Mouse (Mus musculus): ENCODE measurements at regions not wholly inside any gene's neighbourhood (a gene's known extent, or its start where the extent isn't known, plus 50 kb on each side); places are given as distances from the start of the nearest gene placed in this dataset.

- Histone ChIP-seq H3K4me2 (ENCODE audit: insufficient read depth, low read depth, poor library complexity, severe bottlenecking) (no peak overlapping the region), H3K27me3 (replicated peaks) (no peaks in the 10 kb centered on the region), H3K4me1 (ENCODE audit: control insufficient read depth in 1 of 2, insufficient read depth in 2 of 2) (no peaks in the 10 kb centered on the region), H3K27ac (ENCODE audit: insufficient read depth, low read depth) (no peak overlapping the region), H3K36me3 (replicated peaks in 1 of 2; ENCODE audit: control insufficient read depth in 1 of 2, insufficient read depth in 1 of 2, low read length in 1 of 2) (no peaks in the 10 kb centered on the region), H3K9me3 (replicated peaks; ENCODE audit: low read length) (no peaks in the 10 kb centered on the region), H3K9ac (ENCODE audit: insufficient read depth, low read depth) (no peak overlapping the region), H3K79me2 (replicated peaks; ENCODE audit: control insufficient read depth, extremely low read depth, insufficient read depth, poor library complexity, severe bottlenecking) (no peaks in the 10 kb centered on the region), H3K4me3 (replicated peaks in 1 of 3; ENCODE audit: low read depth in 2 of 3, low read length in 2 of 3, poor library complexity in 1 of 3) (no peak overlapping the region)
- peak; percentile 18 for DNase-seq (ENCODE audit: extremely low read depth)
- in situ Hi-C loops (cut with MboI; ENCODE audit: low pct_ligation_motif_present, low pct_unique_long_range_greater_than_20kb, low sequenced_read_pairs): no loop called here
- dilution Hi-C loops (cut with MboI; ENCODE audit: extremely low pct_ligation_motif_present, extremely low pct_unique_long_range_greater_than_20kb, low sequenced_read_pairs): no loop called here
- TF ChIP-seq MAX (IDR thresholded peaks at IDR 0.05; ENCODE audit: low read length): no peak
- peak; percentile 38 for TF ChIP-seq SMC3 (IDR thresholded peaks at IDR 0.05; ENCODE audit: low read depth, low read length)
- TF ChIP-seq CTCF (conservative IDR thresholded peaks at IDR 0.05 in 1 of 2, IDR thresholded peaks at IDR 0.05 in 1 of 2; ENCODE audit: low read depth in 2 of 2, low read length in 2 of 2): peak; percentile 38 to 46; a peak in 2 of 4 replicates
- TF ChIP-seq RAD21 (IDR thresholded peaks at IDR 0.05; ENCODE audit: low read depth, low read length): peak; percentile 48
- no peak for TF ChIP-seq ZMIZ1 (IDR thresholded peaks at IDR 0.05; ENCODE audit: low read depth, low read length)
These were observed 439.9 kb downstream of the Nyap2 start for GRCm38 (mm10) chr1:81516575-81517210.

- no peaks in the 10 kb centered on the region for H3K4me1 ChIP-seq (ENCODE audit: control insufficient read depth in 1 of 2, insufficient read depth in 2 of 2)
- no peaks in the 10 kb centered on the region for H3K27me3 ChIP-seq (replicated peaks)
- TF ChIP-seq ZMIZ1 (IDR thresholded peaks at IDR 0.05; ENCODE audit: low read depth, low read length) (no peak), ZNF384 (IDR thresholded peaks at IDR 0.05; ENCODE audit: low read depth, low read length) (no peak), ZC3H11A (IDR thresholded peaks at IDR 0.05; ENCODE audit: low read depth, low read length) (no peak), ELF1 (IDR thresholded peaks at IDR 0.05; ENCODE audit: low read depth, low read length) (no peak), SMC3 (IDR thresholded peaks at IDR 0.05; ENCODE audit: low read depth, low read length) (no peak), HCFC1 (IDR thresholded peaks at IDR 0.05; ENCODE audit: low read depth, low read length) (no peak), CHD1 (IDR thresholded peaks at IDR 0.05; ENCODE audit: low read depth, low read length) (no peak), GABPA (IDR thresholded peaks at IDR 0.05; ENCODE audit: insufficient replicate concordance, low read depth, low read length) (no peak), USF1 (IDR thresholded peaks at IDR 0.05; ENCODE audit: low read depth, low read length) (no peak), POLR2AphosphoS2 (IDR thresholded peaks at IDR 0.05; ENCODE audit: low read depth, low read length) (no peak), SIN3A (IDR thresholded peaks at IDR 0.05; ENCODE audit: low read length) (no peak)
- no peak overlapping the region for H3K9ac ChIP-seq (ENCODE audit: insufficient read depth, low read depth)
- H3K27ac ChIP-seq (ENCODE audit: insufficient read depth, low read depth): no peak overlapping the region
- no peaks in the 10 kb centered on the region for H3K36me3 ChIP-seq (replicated peaks in 1 of 2; ENCODE audit: control insufficient read depth in 1 of 2, insufficient read depth in 1 of 2, low read length in 1 of 2)
- in situ Hi-C loops (cut with MboI; ENCODE audit: low pct_ligation_motif_present, low pct_unique_long_range_greater_than_20kb, low sequenced_read_pairs): no loop called here
- dilution Hi-C loops (cut with MboI; ENCODE audit: extremely low pct_ligation_motif_present, extremely low pct_unique_long_range_greater_than_20kb, low sequenced_read_pairs): no loop called here
- H3K4me2 ChIP-seq (ENCODE audit: insufficient read depth, low read depth, poor library complexity, severe bottlenecking): no peak overlapping the region
- H3K9me3 ChIP-seq (replicated peaks; ENCODE audit: low read length): no peaks in the 10 kb centered on the region
- no peak for DNase-seq (ENCODE audit: extremely low read depth)
- no peak overlapping the region for H3K4me3 ChIP-seq (replicated peaks in 1 of 3; ENCODE audit: low read depth in 2 of 3, low read length in 2 of 3, poor library complexity in 1 of 3)
- no peaks in the 10 kb centered on the region for H3K79me2 ChIP-seq (replicated peaks; ENCODE audit: control insufficient read depth, extremely low read depth, insufficient read depth, poor library complexity, severe bottlenecking)
These were observed 443.9 kb downstream of the Nyap2 start for GRCm38 (mm10) chr1:81520420-81521273.

Measured in CH12.LX (cell line).